Mouse (Mus musculus) adrenal gland, postnatal 14 days (tissue): Measurements from ENCODE around the gene Tmem208. TPM values are rescaled to one million over a fixed set of nuclear protein-coding genes. Genes with fewer than 3 reads are reported as not detected.

Experiments used
- DNase-seq: peaks from one replicate; pipeline ENCODE4 v3.0.0; 2021; ENCODE audit warnings: mixed read lengths
- total RNA-seq: library from RNA; stranded (reverse); gene quantifications from 2 replicates; pipeline ENCODE4 v1.2.3, GENCODE M21; 2021

The Tmem208 gene
- total RNA-seq, 1 experiment from 2014 or later, result 48.6 TPM

- no peak for DNase-seq
Measured at GRCm38 (mm10) chr8:105326968-105327367, 814 bp downstream of the Tmem208 start.

GRCm38 (mm10) chr8:105330325-105330724, 4.2 kb downstream of the Tmem208 start:
- no peak for DNase-seq

GRCm38 (mm10) chr8:105331469-105331868, 5.3 kb downstream of the Tmem208 start:
- DNase-seq, result no peak

GRCm38 (mm10) chr8:105331931-105332330, 5.8 kb downstream of the Tmem208 start:
- DNase-seq, result no peak

GRCm38 (mm10) chr8:105332523-105332922, 6.4 kb downstream of the Tmem208 start:
- no peak for DNase-seq

- no peak for DNase-seq
Measured at GRCm38 (mm10) chr8:105336373-105337130, 10.4 kb downstream of the Tmem208 start.

GRCm38 (mm10) chr8:105338992-105339391, 12.8 kb downstream of the Tmem208 start:
- DNase-seq, result no peak

GRCm38 (mm10) chr8:105339886-105340635, 13.9 kb downstream of the Tmem208 start:
- DNase-seq, result peak; percentile 56

GRCm38 (mm10) chr8:105341399-105341798, 15.2 kb downstream of the Tmem208 start:
- DNase-seq, result no peak

GRCm38 (mm10) chr8:105342768-105343167, 16.6 kb downstream of the Tmem208 start:
- no peak for DNase-seq

- no peak for DNase-seq
Measured at GRCm38 (mm10) chr8:105343791-105344574, 17.8 kb downstream of the Tmem208 start.

GRCm38 (mm10) chr8:105345061-105345975, 19.2 kb downstream of the Tmem208 start:
- DNase-seq, result peak; percentile 69

GRCm38 (mm10) chr8:105346611-105347427, 20.7 kb downstream of the Tmem208 start:
- DNase-seq, result peak; percentile 73

GRCm38 (mm10) chr8:105347428-105348221, 21.5 kb downstream of the Tmem208 start, which contains the start of gene Fhod1:
Fhod1 (minus strand) TSS chr8:105347953.
- peak; percentile 96 for DNase-seq

- peak; percentile 66 for DNase-seq
Measured at GRCm38 (mm10) chr8:105348450-105349095, 22.4 kb downstream of the Tmem208 start, which contains the start of gene Slc9a5. Slc9a5 (plus strand) TSS chr8:105348843.

- DNase-seq, result peak; percentile 48
Measured at GRCm38 (mm10) chr8:105349096-105349771, 23.1 kb downstream of the Tmem208 start.

- DNase-seq, result no peak
Measured at GRCm38 (mm10) chr8:105350186-105350585, 24.0 kb downstream of the Tmem208 start.

GRCm38 (mm10) chr8:105353583-105354135, 27.5 kb downstream of the Tmem208 start:
- no peak for DNase-seq
